Mouse (Mus musculus) midbrain, embryonic 11.5 days (tissue): Measurements from ENCODE around the gene Cenpb. TPM values are rescaled to one million over a fixed set of nuclear protein-coding genes. Genes with fewer than 3 reads are reported as not detected.
A peak's percentile ranks its signal among the peaks of the same experiment; 100 is the strongest.

Source experiments
- ATAC-seq: fragments of 200-750 bp; cut with Nextera tagmentation; 2 replicates; pipeline ENCODE4 v1.8.0; 2017; ENCODE audit warnings: moderate TSS enrichment, moderate library complexity; ENCODE audit not compliant: low FRiP score
- DNase-seq: peaks from one replicate; pipeline ENCODE4 v3.0.0; 2015; ENCODE audit warnings: low spot score; ENCODE audit errors: missing footprints
- H3K27ac ChIP-seq: fragments of 300-500 bp; sonication (generic); 2 replicates; pipeline ENCODE4 v1.5.1; 2014; ENCODE audit warnings: low read depth, low read length
- H3K27me3 ChIP-seq: fragments of 300-500 bp; sonication (generic); 2 replicates; pipeline ENCODE4 v1.6.1; 2014; ENCODE audit warnings: mild to moderate bottlenecking, low read length, moderate library complexity, mixed read lengths; ENCODE audit not compliant: control insufficient read depth, insufficient read depth
- H3K36me3 ChIP-seq: fragments of 300-500 bp; sonication (generic); 2 replicates; pipeline ENCODE4 v1.6.1; 2014; ENCODE audit warnings: mild to moderate bottlenecking, low read length, moderate library complexity, mixed read lengths; ENCODE audit not compliant: control insufficient read depth, insufficient read depth
- H3K4me1 ChIP-seq: fragments of 300-500 bp; sonication (generic); 2 replicates; pipeline ENCODE4 v1.6.1; 2014; ENCODE audit warnings: low read length; ENCODE audit not compliant: control insufficient read depth, insufficient read depth
- H3K4me2 ChIP-seq: fragments of 300-500 bp; sonication (generic); 2 replicates; pipeline ENCODE4 v1.6.1; 2014; ENCODE audit warnings: mild to moderate bottlenecking, moderate library complexity
- H3K4me3 ChIP-seq: fragments of 300-500 bp; sonication (generic); 2 replicates; pipeline ENCODE4 v1.5.1; 2014; ENCODE audit warnings: low read depth, low read length
- H3K9ac ChIP-seq: fragments of 300-500 bp; sonication (generic); 2 replicates; pipeline ENCODE4 v1.6.1; 2014; ENCODE audit warnings: low read length
- H3K9me3 ChIP-seq: fragments of 300-500 bp; sonication (generic); 2 replicates; pipeline ENCODE4 v1.6.1; 2016; ENCODE audit warnings: low read length; ENCODE audit not compliant: control insufficient read depth
- WGBS: fragments of 180-500 bp; shearing (Covaris S2); extraction: QIAGEN DNeasy Blood & Tissue Kit; methylation state at CpG from one replicate; pipeline ENCODE4 v1.1.7; 2014; 5-methylcytosine and 5-hydroxymethylcytosine counted together
- polyA plus RNA-seq: library from polyadenylated mRNA; unstranded; fragments of >200 nt; fragmentation: Nextera tagmentation; extraction: Ambion mirVana; gene quantifications from 2 replicates; pipeline ENCODE4 v1.2.1, GENCODE M21; 2014

The Cenpb gene
- polyA plus RNA-seq, 1 experiment from 2014 or later = 9.5 TPM

- H3K9me3 ChIP-seq = no peaks in the 10 kb centered on the region
- DNase-seq = peak; percentile 49
- no peaks in the 10 kb centered on the region for H3K27me3 ChIP-seq
- no peak overlapping the region for H3K4me3 ChIP-seq
- no peak overlapping the region for H3K9ac ChIP-seq
- H3K4me1 ChIP-seq = peaks cover 3% of the 10 kb centered on the region; the same call in 1 of the 2 replicates
- H3K4me2 ChIP-seq = no peak overlapping the region
- no peak for ATAC-seq
- 94% methylated on average over 21 of the region's 21 CpGs for WGBS
- no peak overlapping the region for H3K27ac ChIP-seq
- peaks cover 30% of the 10 kb centered on the region for H3K36me3 ChIP-seq
Observed at GRCm38 (mm10) chr2:131146193-131147042, 33.4 kb downstream of the Cenpb start.

- no peak for ATAC-seq
- Histone ChIP-seq H3K36me3 (peaks cover 23% of the 10 kb centered on the region), H3K9ac (no peak overlapping the region), H3K4me3 (no peak overlapping the region), H3K9me3 (no peaks in the 10 kb centered on the region), H3K27ac (no peak overlapping the region), H3K27me3 (no peaks in the 10 kb centered on the region), H3K4me2 (no peak overlapping the region), H3K4me1 (peaks cover 3% of the 10 kb centered on the region; the same call in 1 of the 2 replicates)
- WGBS = 92% methylated on average over 2 of the region's 2 CpGs
- DNase-seq = peak; percentile 10
Observed at GRCm38 (mm10) chr2:131145536-131145935, 34.3 kb downstream of the Cenpb start.

GRCm38 (mm10) chr2:131145121-131145520 lies 34.7 kb downstream of the Cenpb start:
- peaks cover 3% of the 10 kb centered on the region; the same call in 1 of the 2 replicates for H3K4me1 ChIP-seq
- H3K4me3 ChIP-seq = no peak overlapping the region
- H3K27me3 ChIP-seq = no peaks in the 10 kb centered on the region
- H3K9me3 ChIP-seq = no peaks in the 10 kb centered on the region
- no peak for ATAC-seq
- H3K27ac ChIP-seq = no peak overlapping the region
- no peak overlapping the region for H3K4me2 ChIP-seq
- H3K9ac ChIP-seq = no peak overlapping the region
- peak; percentile 81 for DNase-seq
- 67% methylated on average over 13 of the region's 13 CpGs for WGBS
- H3K36me3 ChIP-seq = peaks cover 23% of the 10 kb centered on the region

- ATAC-seq (peak; percentile 7), DNase-seq (no peak)
- Histone ChIP-seq H3K9me3 (no peaks in the 10 kb centered on the region), H3K4me2 (no peak overlapping the region), H3K4me1 (peaks cover 3% of the 10 kb centered on the region; the same call in 1 of the 2 replicates), H3K9ac (no peak overlapping the region), H3K36me3 (peaks cover 16% of the 10 kb centered on the region), H3K27ac (no peak overlapping the region), H3K4me3 (no peak overlapping the region), H3K27me3 (no peaks in the 10 kb centered on the region)
- 67% methylated on average over 22 of the region's 22 CpGs for WGBS
Observed at GRCm38 (mm10) chr2:131143007-131143780, 36.7 kb downstream of the Cenpb start.

- peak; percentile 95 for DNase-seq
- Histone ChIP-seq H3K27ac (no peak overlapping the region), H3K4me3 (no peak overlapping the region), H3K4me2 (no peak overlapping the region), H3K9ac (no peak overlapping the region), H3K9me3 (no peaks in the 10 kb centered on the region), H3K27me3 (no peaks in the 10 kb centered on the region), H3K4me1 (peaks cover 3% of the 10 kb centered on the region; the same call in 1 of the 2 replicates), H3K36me3 (peaks cover 12% of the 10 kb centered on the region)
- 33% methylated on average over 18 of the region's 18 CpGs for WGBS
- ATAC-seq = peak; percentile 61
Observed at GRCm38 (mm10) chr2:131142592-131142991, 37.3 kb downstream of the Cenpb start.

- 93% methylated on average over 8 of the region's 8 CpGs for WGBS
- Histone ChIP-seq H3K36me3 (peaks cover 12% of the 10 kb centered on the region), H3K4me1 (peaks cover 3% of the 10 kb centered on the region; the same call in 1 of the 2 replicates), H3K9ac (no peak overlapping the region), H3K4me3 (no peak overlapping the region), H3K9me3 (no peaks in the 10 kb centered on the region), H3K27ac (no peak overlapping the region), H3K4me2 (no peak overlapping the region), H3K27me3 (no peaks in the 10 kb centered on the region)
- peak; percentile 81 for DNase-seq
- ATAC-seq = no peak
Observed at GRCm38 (mm10) chr2:131141336-131141986, 38.4 kb downstream of the Cenpb start.

GRCm38 (mm10) chr2:131140533-131140905 lies 39.3 kb downstream of the Cenpb start:
- Histone ChIP-seq H3K36me3 (peaks cover 12% of the 10 kb centered on the region), H3K4me3 (no peak overlapping the region), H3K9me3 (no peaks in the 10 kb centered on the region), H3K27me3 (no peaks in the 10 kb centered on the region), H3K9ac (no peak overlapping the region), H3K4me1 (peaks cover 3% of the 10 kb centered on the region; the same call in 1 of the 2 replicates), H3K27ac (no peak overlapping the region), H3K4me2 (no peak overlapping the region)
- WGBS = 72% methylated on average over 5 of the region's 5 CpGs
- no peak for ATAC-seq
- peak; percentile 71 for DNase-seq

- DNase-seq = peak; percentile 79
- Histone ChIP-seq H3K27me3 (no peaks in the 10 kb centered on the region), H3K9me3 (no peaks in the 10 kb centered on the region), H3K27ac (no peak overlapping the region), H3K9ac (no peak overlapping the region), H3K4me3 (no peak overlapping the region), H3K36me3 (peaks cover 8% of the 10 kb centered on the region), H3K4me1 (peaks cover 3% of the 10 kb centered on the region; the same call in 1 of the 2 replicates), H3K4me2 (no peak overlapping the region)
- no peak for ATAC-seq
- WGBS = 70% methylated on average over 5 of the region's 5 CpGs
Observed at GRCm38 (mm10) chr2:131139886-131140532, 39.9 kb downstream of the Cenpb start.
